Mouse (Mus musculus): Measurements from ENCODE around the gene Flad1. TPM values are rescaled to one million over a fixed set of nuclear protein-coding genes. Genes with fewer than 3 reads are reported as not detected.

The Flad1 gene
- polyA plus RNA-seq, 2 experiments = 26.8 to 32.8 TPM

DNA sequence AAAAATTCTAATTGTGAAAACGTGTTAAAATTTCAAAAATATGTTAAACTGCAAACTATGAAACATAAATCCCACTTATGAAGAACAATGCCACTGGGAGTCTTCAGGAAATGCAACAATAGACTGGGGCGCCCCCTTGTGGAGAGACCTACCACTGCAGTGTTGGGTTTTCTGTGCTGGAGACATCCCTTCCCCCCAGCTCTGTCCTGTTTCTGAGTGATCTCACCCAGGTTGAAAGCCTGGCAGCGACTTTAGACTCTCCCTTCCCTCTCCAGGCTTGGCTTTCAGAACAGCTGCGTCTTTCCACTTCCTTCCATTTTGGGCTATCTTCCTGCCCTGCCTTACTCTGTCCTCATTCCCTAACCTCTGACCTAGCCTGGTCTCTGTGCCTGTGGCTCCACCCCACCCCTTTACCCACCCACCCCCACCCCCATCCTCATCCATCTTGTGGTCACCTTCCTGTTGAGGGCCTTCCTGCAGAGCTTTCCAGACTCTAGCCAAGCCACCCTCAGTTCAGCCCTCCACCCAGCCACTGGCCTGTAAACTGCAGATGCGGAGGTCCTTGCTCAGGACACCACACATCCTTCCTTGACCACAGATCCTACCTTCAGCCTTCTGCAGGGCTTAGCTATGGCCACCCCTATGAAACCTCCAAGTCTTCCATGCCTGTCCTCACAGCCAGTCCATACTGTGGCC is 56.7 kb downstream of the Flad1 start:
- no peaks in the 10 kb centered on the region for H3K27me3 ChIP-seq (ENCODE audit: control insufficient read depth, insufficient read depth, low read length)
- DNase-seq (ENCODE audit: low spot score) (peak; percentile 79), ATAC-seq (ENCODE audit: low FRiP score, low read depth) (0 out of 2 replicates have a peak, but pooled peaks have one; percentile 17)
- H3K4me1 ChIP-seq (ENCODE audit: control insufficient read depth, insufficient read depth, low read length) = peaks cover 7% of the 10 kb centered on the region
- H3K4me3 ChIP-seq (replicated peaks; ENCODE audit: low read length) = no peak overlapping the region
- no peaks in the 10 kb centered on the region for H3K36me3 ChIP-seq (ENCODE audit: control insufficient read depth, insufficient read depth, low read length)
- 17% methylated on average over 5 of the region's 5 CpGs for WGBS
- H3K4me2 ChIP-seq (replicated peaks; ENCODE audit: low read depth, low read length, severe bottlenecking) = no peak overlapping the region
- H3K9me3 ChIP-seq (ENCODE audit: control insufficient read depth, low read length) = no peaks in the 10 kb centered on the region
- H3K9ac ChIP-seq (ENCODE audit: low read depth, low read length, severe bottlenecking) = no peak overlapping the region
- H3K27ac ChIP-seq (replicated peaks; ENCODE audit: low read depth, low read length) = no peak overlapping the region
- no peak for TF ChIP-seq POLR2A (IDR thresholded peaks at IDR 0.05; ENCODE audit: borderline replicate concordance, extremely low read depth, insufficient read depth, insufficient read length)

DNA sequence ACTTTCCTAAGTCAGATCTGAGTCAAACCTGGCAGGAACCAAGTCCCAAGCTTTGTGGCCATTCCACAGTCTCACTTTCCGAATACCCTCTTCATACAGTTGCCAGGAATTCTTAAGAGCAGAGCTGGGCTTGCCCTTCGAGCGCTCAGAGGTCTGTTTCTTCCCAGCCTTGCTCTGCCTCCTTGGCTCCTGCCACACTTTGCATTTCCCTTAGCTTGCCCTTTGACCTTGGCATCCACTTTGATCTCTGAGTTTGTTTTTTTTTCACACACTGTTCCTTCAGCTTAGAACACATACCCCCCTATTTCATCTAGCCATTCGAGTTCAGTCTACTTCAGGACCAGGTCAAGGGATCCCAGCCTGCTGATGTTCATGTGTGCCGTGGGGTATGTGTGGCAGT is 60.4 kb downstream of the Flad1 start:
- Histone ChIP-seq H3K4me1 (ENCODE audit: control insufficient read depth, insufficient read depth, low read length) (peaks cover 16% of the 10 kb centered on the region), H3K27ac (replicated peaks; ENCODE audit: low read depth, low read length) (no peak overlapping the region), H3K4me2 (replicated peaks; ENCODE audit: low read depth, low read length, severe bottlenecking) (no peak overlapping the region), H3K4me3 (replicated peaks; ENCODE audit: low read length) (no peak overlapping the region), H3K9ac (ENCODE audit: low read depth, low read length, severe bottlenecking) (no peak overlapping the region), H3K9me3 (ENCODE audit: control insufficient read depth, low read length) (no peaks in the 10 kb centered on the region), H3K27me3 (ENCODE audit: control insufficient read depth, insufficient read depth, low read length) (no peaks in the 10 kb centered on the region; the same call in 1 of the 2 replicates), H3K36me3 (ENCODE audit: control insufficient read depth, insufficient read depth, low read length) (peaks cover 11% of the 10 kb centered on the region; the same call in 1 of the 2 replicates)
- TF ChIP-seq POLR2A (IDR thresholded peaks at IDR 0.05; ENCODE audit: borderline replicate concordance, extremely low read depth, insufficient read depth, insufficient read length) = no peak
- DNase-seq (ENCODE audit: low spot score) = no peak
- ATAC-seq (ENCODE audit: low FRiP score, low read depth) = no peak
- WGBS = 50% methylated on average over 5 of the region's 5 CpGs

Other genes with a start within 250 kb of the Flad1 start
- 152 and 155 TPM in 2 replicates for gene Clk2, start 247.1 kb downstream of the Flad1 start, polyA plus RNA-seq (2012; rRNA removed)
- 26.5 and 34.2 TPM in 2 replicates for gene Clk2, start 247.1 kb downstream of the Flad1 start, polyA plus RNA-seq (2014; fragmentation: Nextera tagmentation; extraction: Ambion mirVana)
- 114 and 156 TPM in 2 replicates for gene Scamp3, start 234.4 kb downstream of the Flad1 start, polyA plus RNA-seq (2012; rRNA removed)
- gene Scamp3, start 234.4 kb downstream of the Flad1 start, polyA plus RNA-seq (2014; fragmentation: Nextera tagmentation; extraction: Ambion mirVana) = 93.9 and 96.0 TPM in 2 replicates
- 95.5 and 124 TPM in 2 replicates for gene Fam189b, start 228.7 kb downstream of the Flad1 start, polyA plus RNA-seq (2012; rRNA removed)
- 34.5 and 34.8 TPM in 2 replicates for gene Fam189b, start 228.7 kb downstream of the Flad1 start, polyA plus RNA-seq (2014; fragmentation: Nextera tagmentation; extraction: Ambion mirVana)
- gene Gba, start 208.9 kb downstream of the Flad1 start, polyA plus RNA-seq (2012; rRNA removed) = 51.2 and 68.0 TPM in 2 replicates
- 48.1 and 53.3 TPM in 2 replicates for gene Gba, start 208.9 kb downstream of the Flad1 start, polyA plus RNA-seq (2014; fragmentation: Nextera tagmentation; extraction: Ambion mirVana)
- gene Thbs3, start 196.7 kb downstream of the Flad1 start, polyA plus RNA-seq (2012; rRNA removed) = 229 and 244 TPM in 2 replicates
- 78.9 and 83.0 TPM in 2 replicates for gene Thbs3, start 196.7 kb downstream of the Flad1 start, polyA plus RNA-seq (2014; fragmentation: Nextera tagmentation; extraction: Ambion mirVana)
- 196 and 211 TPM in 2 replicates for gene Mtx1, start 184.8 kb downstream of the Flad1 start, polyA plus RNA-seq (2012; rRNA removed)
- gene Mtx1, start 184.8 kb downstream of the Flad1 start, polyA plus RNA-seq (2014; fragmentation: Nextera tagmentation; extraction: Ambion mirVana) = 159 and 163 TPM in 2 replicates
- gene Muc1, start 182.8 kb downstream of the Flad1 start, polyA plus RNA-seq (2012; rRNA removed) = 5.6 and 7.0 TPM in 2 replicates
- gene Muc1, start 182.8 kb downstream of the Flad1 start, polyA plus RNA-seq (2014; fragmentation: Nextera tagmentation; extraction: Ambion mirVana) = 0.55 and 1.1 TPM in 2 replicates
- 121 and 153 TPM in 2 replicates for gene Krtcap2, start 165.9 kb downstream of the Flad1 start, polyA plus RNA-seq (2012; rRNA removed)
- 352 and 353 TPM in 2 replicates for gene Krtcap2, start 165.9 kb downstream of the Flad1 start, polyA plus RNA-seq (2014; fragmentation: Nextera tagmentation; extraction: Ambion mirVana)
- 19.0 and 25.4 TPM in 2 replicates for gene Trim46, start 165.6 kb downstream of the Flad1 start, polyA plus RNA-seq (2012; rRNA removed)
- 3.9 and 4.7 TPM in 2 replicates for gene Trim46, start 165.6 kb downstream of the Flad1 start, polyA plus RNA-seq (2014; fragmentation: Nextera tagmentation; extraction: Ambion mirVana)
- gene Dpm3, start 152.5 kb downstream of the Flad1 start, polyA plus RNA-seq (2012; rRNA removed) = 313 and 432 TPM in 2 replicates
- 165 and 173 TPM in 2 replicates for gene Dpm3, start 152.5 kb downstream of the Flad1 start, polyA plus RNA-seq (2014; fragmentation: Nextera tagmentation; extraction: Ambion mirVana)
- 150 and 198 TPM in 2 replicates for gene Slc50a1, start 141.3 kb downstream of the Flad1 start, polyA plus RNA-seq (2012; rRNA removed)
- 90.8 and 95.6 TPM in 2 replicates for gene Slc50a1, start 141.3 kb downstream of the Flad1 start, polyA plus RNA-seq (2014; fragmentation: Nextera tagmentation; extraction: Ambion mirVana)
- 51.7 and 52.2 TPM in 2 replicates for gene Efna1, start 130.7 kb downstream of the Flad1 start, polyA plus RNA-seq (2012; rRNA removed)
- 42.2 and 48.1 TPM in 2 replicates for gene Efna1, start 130.7 kb downstream of the Flad1 start, polyA plus RNA-seq (2014; fragmentation: Nextera tagmentation; extraction: Ambion mirVana)
- 38.1 and 48.5 TPM in 2 replicates for gene Efna3, start 88.9 kb downstream of the Flad1 start, polyA plus RNA-seq (2012; rRNA removed)
- 32.1 and 34.4 TPM in 2 replicates for gene Efna3, start 88.9 kb downstream of the Flad1 start, polyA plus RNA-seq (2014; fragmentation: Nextera tagmentation; extraction: Ambion mirVana)
- gene Efna4, start 73.8 kb downstream of the Flad1 start, polyA plus RNA-seq (2012; rRNA removed) = 56.5 and 67.1 TPM in 2 replicates
- gene Efna4, start 73.8 kb downstream of the Flad1 start, polyA plus RNA-seq (2014; fragmentation: Nextera tagmentation; extraction: Ambion mirVana) = 32.0 and 34.2 TPM in 2 replicates
- gene Adam15, start 61.9 kb downstream of the Flad1 start, polyA plus RNA-seq (2012; rRNA removed) = 80.4 and 97.6 TPM in 2 replicates
- gene Adam15, start 61.9 kb downstream of the Flad1 start, polyA plus RNA-seq (2014; fragmentation: Nextera tagmentation; extraction: Ambion mirVana) = 45.9 and 48.2 TPM in 2 replicates
- gene Dcst2, start 49.9 kb downstream of the Flad1 start, polyA plus RNA-seq (2012; rRNA removed) = 0.63 and 1.1 TPM in 2 replicates
- gene Dcst2, start 49.9 kb downstream of the Flad1 start, polyA plus RNA-seq (2014; fragmentation: Nextera tagmentation; extraction: Ambion mirVana) = 0.14 and 0.26 TPM in 2 replicates
- gene Dcst1, start 46.6 kb downstream of the Flad1 start, polyA plus RNA-seq (2012; rRNA removed) = 0.11 and 0.17 TPM in 2 replicates
- gene Dcst1, start 46.6 kb downstream of the Flad1 start, polyA plus RNA-seq (2014; fragmentation: Nextera tagmentation; extraction: Ambion mirVana) = 0.17 and 0.18 TPM in 2 replicates
- 13.4 and 14.7 TPM in 2 replicates for gene Zbtb7b, start 17.1 kb downstream of the Flad1 start, polyA plus RNA-seq (2012; rRNA removed)
- 2.7 and 3.4 TPM in 2 replicates for gene Zbtb7b, start 17.1 kb downstream of the Flad1 start, polyA plus RNA-seq (2014; fragmentation: Nextera tagmentation; extraction: Ambion mirVana)
- gene Lenep, start 9.1 kb downstream of the Flad1 start, polyA plus RNA-seq (2012; rRNA removed) = 2.4 and 2.8 TPM in 2 replicates
- not detected in 2 replicates for gene Lenep, start 9.1 kb downstream of the Flad1 start, polyA plus RNA-seq (2014; fragmentation: Nextera tagmentation; extraction: Ambion mirVana)
- 247 and 268 TPM in 2 replicates for gene Cks1b, start 6.5 kb upstream of the Flad1 start, polyA plus RNA-seq (2012; rRNA removed)
- gene Cks1b, start 6.5 kb upstream of the Flad1 start, polyA plus RNA-seq (2014; fragmentation: Nextera tagmentation; extraction: Ambion mirVana) = 473 and 476 TPM in 2 replicates
- gene Shc1, start 6.6 kb upstream of the Flad1 start, polyA plus RNA-seq (2012; rRNA removed) = 134 and 166 TPM in 2 replicates
- 72.5 and 80.0 TPM in 2 replicates for gene Shc1, start 6.6 kb upstream of the Flad1 start, polyA plus RNA-seq (2014; fragmentation: Nextera tagmentation; extraction: Ambion mirVana)
- 83.4 and 121 TPM in 2 replicates for gene Pygo2, start 18.3 kb upstream of the Flad1 start, polyA plus RNA-seq (2012; rRNA removed)
- 58.3 and 65.3 TPM in 2 replicates for gene Pygo2, start 18.3 kb upstream of the Flad1 start, polyA plus RNA-seq (2014; fragmentation: Nextera tagmentation; extraction: Ambion mirVana)
- 31.4 and 32.8 TPM in 2 replicates for gene Pbxip1, start 24.8 kb upstream of the Flad1 start, polyA plus RNA-seq (2012; rRNA removed)
- gene Pbxip1, start 24.8 kb upstream of the Flad1 start, polyA plus RNA-seq (2014; fragmentation: Nextera tagmentation; extraction: Ambion mirVana) = 17.9 and 21.2 TPM in 2 replicates
- gene Pmvk, start 42.7 kb upstream of the Flad1 start, polyA plus RNA-seq (2012; rRNA removed) = 41.8 and 47.2 TPM in 2 replicates
- gene Pmvk, start 42.7 kb upstream of the Flad1 start, polyA plus RNA-seq (2014; fragmentation: Nextera tagmentation; extraction: Ambion mirVana) = 46.5 and 52.3 TPM in 2 replicates
- 5.9 and 6.6 TPM in 2 replicates for gene Kcnn3, start 108.3 kb upstream of the Flad1 start, polyA plus RNA-seq (2012; rRNA removed)
- 4.1 and 5.0 TPM in 2 replicates for gene Kcnn3, start 108.3 kb upstream of the Flad1 start, polyA plus RNA-seq (2014; fragmentation: Nextera tagmentation; extraction: Ambion mirVana)